Mouse (Mus musculus) lung, embryonic 16.5 days (tissue): ENCODE results near the gene Nkd1. TPM values are rescaled to one million over a fixed set of nuclear protein-coding genes. Genes with fewer than 3 reads are reported as not detected.
A peak's percentile ranks its signal among the peaks of the same experiment; 100 is the strongest.

ENCODE experiments used
- ATAC-seq: fragments of 200-750 bp; cut with Nextera tagmentation; 2 replicates; pipeline ENCODE4 v1.8.0; 2017; ENCODE audit warnings: low read depth, mild to moderate bottlenecking, moderate library complexity
- H3K27ac ChIP-seq: fragments of 300-500 bp; sonication (generic); 2 replicates; pipeline ENCODE4 v1.5.1; 2014; ENCODE audit warnings: mild to moderate bottlenecking, control low read depth, low read length
- H3K27me3 ChIP-seq: fragments of 300-500 bp; sonication (generic); 2 replicates; pipeline ENCODE4 v1.6.1; 2014; ENCODE audit warnings: low read depth, low read length, mixed read lengths; ENCODE audit not compliant: control insufficient read depth, insufficient read depth
- H3K36me3 ChIP-seq: fragments of 300-500 bp; sonication (generic); 2 replicates; pipeline ENCODE4 v1.6.1; 2014; ENCODE audit warnings: low read length; ENCODE audit not compliant: control insufficient read depth, insufficient read depth
- H3K4me1 ChIP-seq: fragments of 300-500 bp; sonication (generic); replicated peaks from 2 replicates; pipeline ENCODE4 v1.6.1; 2014; ENCODE audit warnings: low read length, mixed read lengths; ENCODE audit not compliant: control insufficient read depth, insufficient read depth
- H3K4me2 ChIP-seq: fragments of 300-500 bp; sonication (generic); 2 replicates; pipeline ENCODE4 v1.6.1; 2014; ENCODE audit warnings: low read depth, low read length, control low read depth
- H3K4me3 ChIP-seq: fragments of 300-500 bp; sonication (generic); 2 replicates; pipeline ENCODE4 v1.5.1; 2014; ENCODE audit warnings: mild to moderate bottlenecking, low read length, control low read depth
- H3K9ac ChIP-seq: fragments of 300-500 bp; sonication (generic); 2 replicates; pipeline ENCODE4 v1.6.1; 2014; ENCODE audit warnings: low read length, control low read depth
- H3K9me3 ChIP-seq: fragments of 300-500 bp; sonication (generic); 2 replicates; pipeline ENCODE4 v1.6.1; 2016; ENCODE audit warnings: low read length; ENCODE audit not compliant: control insufficient read depth
- WGBS: fragments of 180-500 bp; shearing (Covaris S2); extraction: QIAGEN DNeasy Blood & Tissue Kit; methylation state at CpG from one replicate; pipeline ENCODE4 v1.1.7; 2014; 5-methylcytosine and 5-hydroxymethylcytosine counted together
- polyA plus RNA-seq: library from polyadenylated mRNA; unstranded; fragments of >200 nt; fragmentation: Nextera tagmentation; extraction: Ambion mirVana; gene quantifications from 2 replicates; pipeline ENCODE4 v1.2.1, GENCODE M21; 2015

Gene Nkd1
- polyA plus RNA-seq = 49.6 and 54.2 TPM in 2 replicates

DNA sequence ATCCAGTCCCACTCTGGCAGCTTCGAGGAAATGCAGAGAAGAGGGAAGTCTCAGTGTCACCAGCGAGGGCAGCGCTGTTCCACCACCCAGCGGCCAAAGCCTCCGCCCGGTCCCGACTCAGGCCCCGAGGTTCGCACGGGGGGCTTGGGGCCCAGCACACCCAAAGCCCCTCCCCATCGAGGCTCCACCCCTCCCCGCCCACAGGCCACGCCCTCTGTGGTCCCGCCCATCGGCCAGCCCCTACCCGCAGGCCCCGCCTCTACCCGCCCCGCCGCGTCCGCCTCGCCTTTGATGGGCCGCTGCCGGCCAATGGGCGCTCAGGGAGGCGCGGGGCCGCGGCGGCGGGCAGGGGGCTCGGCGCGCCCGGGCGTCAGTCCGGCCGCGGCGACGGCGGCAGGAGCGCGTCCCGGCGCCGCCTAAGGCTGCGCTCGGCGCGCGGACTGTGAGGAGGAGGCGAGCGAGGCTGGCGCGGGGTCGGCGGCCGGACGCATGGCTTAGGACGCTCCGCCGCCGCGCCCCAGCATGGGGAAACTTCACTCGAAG lies at the start of gene Nkd1:
Gene Nkd1 (plus strand): TSS at position 370 of the 543 bp plus-strand sequence.
- WGBS = 0% methylated on average over 33 of the region's 67 CpGs
- Histone ChIP-seq H3K36me3 (no peaks in the 10 kb centered on the region; the same call in 1 of the 2 replicates), H3K4me1 (peaks cover 28% of the 10 kb centered on the region), H3K27me3 (no peaks in the 10 kb centered on the region), H3K9ac (peak within 1 kb of the TSS; percentile 86), H3K4me3 (peak within 1 kb of the TSS; percentile 81), H3K4me2 (peak within 1 kb of the TSS; percentile 90), H3K27ac (peak within 1 kb of the TSS; percentile 73), H3K9me3 (no peaks in the 10 kb centered on the region)
- peak; percentile 95 for ATAC-seq

DNA sequence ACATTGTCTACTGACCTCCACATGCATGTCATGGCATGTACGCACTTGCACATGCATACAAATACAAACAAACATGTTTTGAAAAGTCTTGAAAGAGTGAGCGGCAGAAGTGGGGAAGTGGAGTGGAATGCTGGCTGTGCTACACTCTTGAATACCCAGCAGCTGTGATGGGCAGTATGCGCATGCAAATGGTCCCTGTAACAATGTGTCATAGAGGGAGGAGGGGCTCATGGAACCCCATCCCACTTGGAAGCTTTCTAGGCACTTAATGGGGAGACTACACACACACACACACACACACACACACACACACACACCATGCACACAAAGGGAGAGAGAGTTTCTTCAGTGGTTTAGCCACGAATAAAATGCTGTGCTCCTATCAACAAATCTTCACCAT lies 39.9 kb upstream of the Nkd1 start:
- no peaks in the 10 kb centered on the region for H3K27me3 ChIP-seq
- no peak overlapping the region for H3K4me3 ChIP-seq
- no peaks in the 10 kb centered on the region for H3K36me3 ChIP-seq
- 84% methylated on average over 4 of the region's 4 CpGs for WGBS
- H3K9ac ChIP-seq = no peak overlapping the region
- H3K4me2 ChIP-seq = no peak overlapping the region
- H3K9me3 ChIP-seq = no peaks in the 10 kb centered on the region
- no peaks in the 10 kb centered on the region for H3K4me1 ChIP-seq
- no peak for ATAC-seq
- no peak overlapping the region for H3K27ac ChIP-seq

DNA sequence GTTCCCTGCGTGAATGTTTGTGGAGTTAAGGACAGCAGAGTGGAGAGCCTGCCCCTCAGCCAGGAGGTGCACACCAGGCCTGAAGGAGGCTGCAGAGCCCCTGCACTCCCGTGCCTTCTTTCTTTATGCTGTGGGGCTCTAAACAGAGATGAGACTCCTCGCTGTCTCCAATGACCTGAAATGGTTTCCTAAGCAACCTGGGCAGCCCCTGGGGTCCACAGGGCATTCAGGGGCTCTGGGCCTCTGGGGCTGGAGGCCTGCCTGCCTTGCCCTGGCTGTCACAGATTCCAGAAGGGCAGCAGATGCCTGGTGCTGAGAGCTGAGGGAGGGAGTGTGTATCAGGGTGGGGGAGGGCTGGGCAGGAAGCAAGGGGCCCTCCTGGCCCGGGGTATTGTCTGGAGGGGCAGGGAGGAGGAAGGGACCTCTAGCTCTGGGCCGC lies 32.7 kb upstream of the Nkd1 start:
- no peak overlapping the region for H3K9ac ChIP-seq
- no peak overlapping the region for H3K4me2 ChIP-seq
- H3K27ac ChIP-seq = no peak overlapping the region
- H3K4me3 ChIP-seq = no peak overlapping the region
- 13% methylated on average over 5 of the region's 5 CpGs for WGBS
- H3K9me3 ChIP-seq = no peaks in the 10 kb centered on the region
- no peaks in the 10 kb centered on the region for H3K27me3 ChIP-seq
- peaks cover 5% of the 10 kb centered on the region; the same call in 1 of the 2 replicates for H3K4me1 ChIP-seq
- ATAC-seq = peak; percentile 38; the same call in 1 of the 2 replicates
- no peaks in the 10 kb centered on the region for H3K36me3 ChIP-seq

- H3K4me2 ChIP-seq = no peak overlapping the region
- WGBS = 83% methylated on average over 2 of the region's 2 CpGs
- ATAC-seq = no peak
These were observed 27.1 kb upstream of the Nkd1 start for GRCm38 (mm10) chr8:88494076-88494475.

DNA sequence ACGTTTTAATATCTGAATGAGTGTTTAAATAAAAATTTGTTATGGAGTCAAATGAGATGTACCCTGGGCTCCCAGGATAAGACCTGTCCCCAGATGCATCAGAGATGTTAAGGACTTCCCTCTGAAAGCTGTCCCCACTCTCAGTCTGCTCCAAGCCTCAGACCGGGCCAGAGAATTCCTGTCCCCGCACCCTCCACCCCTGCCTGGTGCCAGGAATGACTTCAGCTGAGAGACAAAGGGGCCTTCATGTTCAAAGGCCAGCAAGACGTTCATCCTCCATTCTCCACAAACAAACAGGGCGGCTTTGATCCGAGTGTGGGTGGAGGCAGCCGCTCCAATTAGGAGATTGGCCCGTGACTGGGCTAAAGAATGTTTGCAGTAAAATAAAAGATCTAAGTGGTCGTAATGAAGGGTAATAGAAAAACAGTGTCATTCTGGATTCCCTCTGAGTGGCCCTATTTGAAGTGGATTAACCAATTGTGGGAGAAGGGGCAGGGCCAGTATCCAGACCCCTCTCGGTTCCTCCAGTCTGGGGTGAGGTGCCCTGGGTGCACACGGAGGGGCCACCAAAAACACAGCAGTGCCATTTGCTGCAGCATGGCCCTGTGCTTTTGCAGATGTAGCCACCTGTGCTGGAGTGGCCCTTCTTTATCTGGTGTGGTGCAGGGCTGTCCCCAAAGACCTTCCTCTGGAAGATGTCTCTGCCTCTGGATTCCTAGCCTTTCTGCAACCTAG lies 25.9 kb upstream of the Nkd1 start:
- H3K4me2 ChIP-seq = no peak overlapping the region
- no peak overlapping the region for H3K27ac ChIP-seq
- H3K27me3 ChIP-seq = no peaks in the 10 kb centered on the region
- H3K36me3 ChIP-seq = no peaks in the 10 kb centered on the region
- no peak overlapping the region for H3K9ac ChIP-seq
- H3K4me3 ChIP-seq = no peak overlapping the region
- 12% methylated on average over 11 of the region's 11 CpGs for WGBS
- H3K4me1 ChIP-seq = peaks cover 3% of the 10 kb centered on the region; the same call in 1 of the 2 replicates
- peak; percentile 65; the same call in 1 of the 2 replicates for ATAC-seq
- H3K9me3 ChIP-seq = no peaks in the 10 kb centered on the region

More at GRCm38 (mm10) chr8:88494076-88494475, 27.1 kb upstream of the Nkd1 start:
- H3K4me1 ChIP-seq = peaks cover 3% of the 10 kb centered on the region; the same call in 1 of the 2 replicates
- no peak overlapping the region for H3K27ac ChIP-seq
- H3K9me3 ChIP-seq = no peaks in the 10 kb centered on the region
- H3K27me3 ChIP-seq = no peaks in the 10 kb centered on the region
- no peaks in the 10 kb centered on the region for H3K36me3 ChIP-seq
- H3K4me3 ChIP-seq = no peak overlapping the region
- no peak overlapping the region for H3K9ac ChIP-seq

DNA sequence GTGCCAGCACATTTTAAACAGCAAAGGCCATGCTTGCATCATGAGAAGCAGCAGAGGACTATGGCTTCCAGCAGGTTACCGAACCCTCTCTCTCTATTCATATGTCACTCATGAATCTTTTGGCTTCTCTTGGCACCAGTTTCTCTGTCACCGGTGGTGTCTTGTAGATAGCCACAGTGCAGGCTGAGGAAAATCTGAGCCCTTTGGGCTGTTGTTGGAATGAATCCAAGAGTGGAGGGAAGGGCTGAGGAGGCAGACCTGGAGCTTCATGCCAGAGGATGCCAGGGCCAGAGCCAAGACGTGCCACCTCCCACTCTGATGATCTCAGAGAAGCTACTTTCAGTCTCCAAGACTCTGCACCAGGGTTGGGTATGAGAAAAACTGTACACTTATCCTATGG lies 19.0 kb upstream of the Nkd1 start:
- Histone ChIP-seq H3K27ac (no peak overlapping the region), H3K4me2 (no peak overlapping the region), H3K9me3 (no peaks in the 10 kb centered on the region), H3K4me3 (no peak overlapping the region), H3K9ac (no peak overlapping the region), H3K36me3 (no peaks in the 10 kb centered on the region), H3K27me3 (no peaks in the 10 kb centered on the region), H3K4me1 (no peaks in the 10 kb centered on the region)
- no peak for ATAC-seq
- WGBS = 70% methylated on average over 3 of the region's 3 CpGs

- H3K4me2 ChIP-seq = no peak overlapping the region
- no peaks in the 10 kb centered on the region for H3K9me3 ChIP-seq
- H3K36me3 ChIP-seq = no peaks in the 10 kb centered on the region
- 60% methylated on average over 5 of the region's 5 CpGs for WGBS
- no peaks in the 10 kb centered on the region for H3K4me1 ChIP-seq
- H3K4me3 ChIP-seq = no peak overlapping the region
- ATAC-seq = peak; percentile 70
- H3K27me3 ChIP-seq = peaks cover under 1% of the 10 kb centered on the region
- no peak overlapping the region for H3K27ac ChIP-seq
- no peak overlapping the region for H3K9ac ChIP-seq
These were observed 14.2 kb upstream of the Nkd1 start for GRCm38 (mm10) chr8:88506981-88507380.

- 84% methylated on average over 5 of the region's 5 CpGs for WGBS
- Histone ChIP-seq H3K36me3 (no peaks in the 10 kb centered on the region), H3K27ac (no peak overlapping the region), H3K4me3 (no peak overlapping the region), H3K9ac (no peak overlapping the region), H3K4me2 (no peak overlapping the region), H3K27me3 (peaks cover 3% of the 10 kb centered on the region), H3K9me3 (no peaks in the 10 kb centered on the region), H3K4me1 (no peaks in the 10 kb centered on the region)
- no peak for ATAC-seq
These were observed 10.1 kb upstream of the Nkd1 start for GRCm38 (mm10) chr8:88511061-88511460.

DNA sequence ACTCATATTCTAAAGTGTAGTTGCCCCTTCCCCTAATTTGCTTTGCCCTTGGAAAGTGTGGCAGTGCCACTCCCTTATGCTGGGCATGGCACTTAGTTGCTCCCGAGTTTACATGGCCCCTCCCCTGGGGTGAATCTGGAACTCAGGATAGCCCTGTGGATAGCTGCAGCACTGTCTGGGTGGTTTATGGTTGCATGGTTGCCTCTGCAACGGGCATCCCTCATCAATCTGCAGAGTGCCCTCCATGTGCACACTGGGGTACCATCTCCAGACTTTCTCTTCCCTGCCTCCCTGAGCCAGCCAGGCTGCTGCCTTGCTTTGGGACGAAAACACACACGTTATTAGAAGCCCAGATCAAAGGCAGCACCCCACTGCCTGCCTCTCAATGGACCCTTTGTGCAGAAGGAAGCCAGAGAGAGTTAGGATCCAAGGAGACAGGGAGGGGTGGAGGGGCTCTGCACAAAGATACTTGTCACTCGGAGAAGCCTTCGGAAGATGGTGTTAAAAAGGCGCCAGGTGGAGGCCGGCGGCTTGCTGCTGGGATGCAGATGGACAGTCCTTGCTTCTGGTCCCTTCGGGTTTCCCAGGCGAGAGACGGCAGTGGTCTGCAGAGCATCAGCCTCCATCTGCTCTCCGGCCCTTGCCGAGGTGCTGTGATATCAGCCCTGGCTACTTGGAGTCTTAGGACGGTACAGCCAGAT lies 8.9 kb upstream of the Nkd1 start:
- Histone ChIP-seq H3K36me3 (no peaks in the 10 kb centered on the region), H3K9ac (no peak overlapping the region), H3K4me2 (no peak overlapping the region), H3K27me3 (peaks cover 3% of the 10 kb centered on the region), H3K9me3 (no peaks in the 10 kb centered on the region), H3K27ac (no peak overlapping the region), H3K4me1 (no peaks in the 10 kb centered on the region), H3K4me3 (no peak overlapping the region)
- WGBS = 9% methylated on average over 15 of the region's 15 CpGs
- ATAC-seq = no peak
